Mouse (Mus musculus) brain, embryonic 14.5 days (tissue): ENCODE results near the gene Olfr370. TPM values are rescaled to one million over a fixed set of nuclear protein-coding genes. Genes with fewer than 3 reads are reported as not detected.

Experiments
- DNase-seq: peaks from one replicate; pipeline ENCODE4 v3.0.0-alpha.2; 2011; ENCODE audit warnings: low read depth
- CTCF ChIP-seq: fragments of 200-500 bp; IDR thresholded peaks from 2 replicates; pipeline ENCODE4 v1.5.1; 2012; ENCODE audit warnings: inconsistent platforms, mild to moderate bottlenecking, moderate library complexity, borderline replicate concordance; ENCODE audit not compliant: insufficient read depth, insufficient read length; ENCODE audit errors: extremely low read depth
- POLR2A ChIP-seq: fragments of 200-500 bp; IDR thresholded peaks from 2 replicates; pipeline ENCODE4 v1.6.1; 2012; ENCODE audit warnings: mild to moderate bottlenecking, inconsistent platforms, borderline replicate concordance; ENCODE audit not compliant: poor library complexity, insufficient read depth, insufficient read length, severe bottlenecking; ENCODE audit errors: extremely low read depth
- polyA plus RNA-seq: library from polyadenylated mRNA; depleted of rRNA; stranded (reverse); fragments of >200 nt; gene quantifications from 2 replicates; pipeline ENCODE4 v1.2.3, GENCODE M21; 2012; rRNA removed

Gene Olfr370
- polyA plus RNA-seq, 1 experiment: 0.15 TPM

DNA sequence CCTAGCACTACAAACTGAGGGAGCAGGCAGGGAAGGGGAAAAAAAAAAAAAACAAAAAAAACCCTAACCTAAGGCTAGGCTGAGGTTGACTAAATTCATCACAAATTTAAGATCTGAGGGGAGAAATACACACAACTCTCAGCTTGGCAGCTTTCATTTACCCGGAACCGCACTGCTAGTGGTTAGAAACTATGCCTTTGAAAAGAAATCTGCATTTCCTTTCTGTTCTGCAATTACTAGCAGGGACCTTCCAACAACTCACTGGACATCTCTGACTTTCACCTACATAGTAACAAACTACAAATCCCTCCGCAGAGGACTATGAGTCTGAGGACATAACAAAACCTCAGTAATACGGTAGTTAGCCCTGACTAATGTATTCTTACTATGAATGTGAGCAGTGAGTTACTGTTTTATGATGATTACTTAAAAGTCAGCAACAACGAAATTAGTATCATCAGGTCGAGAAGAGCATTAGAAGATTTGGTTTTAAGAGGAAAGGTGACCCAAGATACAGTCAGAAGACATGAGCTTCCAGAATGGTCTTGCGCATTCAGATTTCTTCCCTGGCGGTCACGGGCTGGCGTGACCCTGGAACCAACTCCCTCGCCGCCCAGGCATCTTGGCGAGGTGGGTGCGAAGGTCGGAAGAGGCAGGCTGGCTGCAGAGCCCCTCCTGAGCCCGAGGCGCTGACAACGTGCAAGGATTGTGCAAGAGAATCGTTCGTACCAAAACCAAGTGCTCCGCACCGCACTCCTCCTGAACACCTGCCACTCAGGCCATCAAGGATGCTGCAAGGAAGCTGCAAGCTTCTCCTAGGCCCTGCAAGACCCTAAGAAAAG is 58.0 kb downstream of the Olfr370 start:
- DNase-seq: peak; percentile 31
- TF ChIP-seq CTCF: no peak
- TF ChIP-seq POLR2A: no peak

DNA sequence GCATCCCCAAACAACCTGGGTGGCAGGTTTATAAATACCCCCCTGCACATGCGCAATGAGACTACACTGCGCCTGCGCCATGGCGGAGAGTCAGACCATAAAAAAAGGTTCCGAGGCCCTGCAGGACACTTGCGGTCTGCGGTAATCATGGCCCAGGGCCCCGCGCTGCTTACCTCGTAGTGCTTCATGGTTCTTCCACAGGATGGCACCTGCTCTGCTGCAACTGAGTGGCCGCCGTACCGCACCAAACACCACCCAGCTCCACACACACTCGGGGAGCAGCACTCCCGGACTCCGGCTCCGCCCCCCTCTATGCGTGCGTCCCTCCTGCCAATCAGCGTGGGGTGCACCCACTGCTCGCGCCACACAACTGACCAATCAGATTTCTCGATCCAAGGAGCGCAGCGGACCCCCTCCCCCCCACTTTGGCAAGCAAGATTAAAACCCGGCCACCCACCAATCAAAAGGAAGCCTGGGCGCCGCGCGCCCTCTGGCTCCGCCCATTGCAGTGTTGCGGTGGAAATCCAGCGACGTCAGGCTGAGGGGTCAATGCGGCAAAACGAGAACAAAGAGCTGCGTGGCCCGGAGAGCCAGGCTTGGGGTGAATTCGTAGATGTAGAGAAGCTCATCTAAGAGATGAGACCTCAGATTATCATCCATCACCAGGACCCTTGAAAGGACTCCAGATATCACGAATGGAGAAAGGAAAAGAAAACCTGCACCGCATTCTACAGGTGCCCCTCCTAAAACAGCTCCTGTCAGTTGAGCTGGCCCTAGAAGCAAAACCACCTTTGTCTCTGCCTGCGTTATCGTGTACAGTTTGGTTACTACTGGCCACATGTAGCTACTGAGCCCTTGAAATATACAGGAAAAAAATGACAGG is 58.8 kb downstream of the Olfr370 start:
- no peak for TF ChIP-seq CTCF
- peak; percentile 70; the same call in 1 of the 2 replicates for TF ChIP-seq POLR2A
- DNase-seq: peak; percentile 100

Other genes starting within 250 kb of the Olfr370 start
- 0.54 and 0.55 TPM in 2 replicates for gene Ucp1, start 245.4 kb upstream of the Olfr370 start, polyA plus RNA-seq
- gene Elmod2, start 203.3 kb upstream of the Olfr370 start, polyA plus RNA-seq: 20.3 and 21.8 TPM in 2 replicates
- gene Mgat4d, start 187.3 kb upstream of the Olfr370 start, polyA plus RNA-seq: not detected in 2 replicates
- 5.0 and 7.1 TPM in 2 replicates for gene Clgn, start 145.9 kb upstream of the Olfr370 start, polyA plus RNA-seq
- 138 and 160 TPM in 2 replicates for gene Scoc, start 77.4 kb upstream of the Olfr370 start, polyA plus RNA-seq
- gene Ndufb7, start 30.9 kb downstream of the Olfr370 start, polyA plus RNA-seq: 294 and 383 TPM in 2 replicates
- 913 and 1,191 TPM in 2 replicates for gene Tecr, start 72.2 kb downstream of the Olfr370 start, polyA plus RNA-seq
- 35.1 and 38.0 TPM in 2 replicates for gene Dnajb1, start 72.4 kb downstream of the Olfr370 start, polyA plus RNA-seq
- gene Gipc1, start 116.9 kb downstream of the Olfr370 start, polyA plus RNA-seq: 91.4 and 105 TPM in 2 replicates
- 1.1 and 1.4 TPM in 2 replicates for gene Ptger1, start 130.9 kb downstream of the Olfr370 start, polyA plus RNA-seq
- 65.5 and 74.6 TPM in 2 replicates for gene Pkn1, start 163.4 kb downstream of the Olfr370 start, polyA plus RNA-seq
- gene Ddx39, start 179.4 kb downstream of the Olfr370 start, polyA plus RNA-seq: 74.5 and 98.3 TPM in 2 replicates
- 16.0 and 21.3 TPM in 2 replicates for gene Adgre5, start 205.5 kb downstream of the Olfr370 start, polyA plus RNA-seq